Mouse (Mus musculus): ENCODE results near the gene AF366264. TPM values are rescaled to one million over a fixed set of nuclear protein-coding genes. Genes with fewer than 3 reads are reported as not detected.
A peak's percentile ranks its signal among the peaks of the same experiment; 100 is the strongest.
"Not testable (repeated sequence)": the region's sequence is repeated elsewhere in the genome, so short reads cannot be mapped to it uniquely, and the experiment has no call there.

Gene AF366264
- not detected in 2 replicates for polyA plus RNA-seq (2015; fragmentation: Nextera tagmentation; extraction: Ambion mirVana)

DNA sequence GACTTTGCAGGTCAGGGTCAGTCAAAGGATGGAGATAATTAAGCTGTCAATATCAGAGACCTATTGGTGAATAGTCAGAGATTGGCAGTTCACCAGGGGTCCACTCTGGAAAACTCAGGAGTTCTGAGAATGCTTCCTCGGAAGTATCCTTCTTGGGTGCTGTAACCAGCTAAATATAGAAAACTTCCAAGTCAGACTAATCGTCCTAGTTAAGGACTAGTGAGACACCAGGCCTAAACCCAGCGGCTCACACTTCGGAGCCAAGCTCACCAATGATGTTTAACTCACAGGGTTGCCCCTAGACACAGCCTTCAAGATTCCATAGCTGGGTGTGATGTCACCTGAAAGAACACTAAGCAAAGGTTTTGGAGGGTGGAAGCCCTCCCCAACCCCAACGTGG is at the start of gene AF366264:
Gene AF366264 (minus strand): TSS at position 101 of the 400 bp plus-strand sequence.
- H3K4me2 ChIP-seq (replicated peaks) = not testable (repeated sequence)

DNA sequence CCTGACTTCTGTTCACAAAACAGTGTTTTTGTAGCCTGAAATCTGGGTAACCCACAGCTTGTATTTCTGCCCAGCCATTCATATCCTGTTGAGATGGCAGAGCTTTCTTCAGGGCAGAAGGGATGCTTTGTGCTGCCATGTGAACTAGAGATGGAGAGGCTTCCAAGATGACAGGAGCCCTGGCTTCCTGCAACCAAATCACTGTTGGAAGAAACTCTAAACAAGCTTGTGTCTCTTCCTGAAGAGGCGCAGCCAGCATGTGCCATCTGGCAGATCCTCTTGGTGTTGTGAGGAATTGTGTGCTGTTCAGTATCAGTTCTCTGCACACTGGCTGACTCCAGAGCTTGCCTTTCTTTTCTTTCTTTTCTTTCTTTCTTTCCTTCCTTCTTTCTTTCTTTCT is 5.1 kb upstream of the AF366264 start:
- not testable (repeated sequence) for H3K9me3 ChIP-seq; H3K4me2 ChIP-seq (replicated peaks); ATAC-seq (ENCODE audit: low FRiP score, low read depth); H3K27ac ChIP-seq; H3K27me3 ChIP-seq; H3K4me3 ChIP-seq; H3K9ac ChIP-seq; H3K36me3 ChIP-seq; H3K4me1 ChIP-seq
- 87% methylated on average over 1 of the region's 1 CpGs for WGBS

More for the DNA sequence above, at the start of gene AF366264:
- WGBS = 89% methylated on average over 5 of the region's 5 CpGs
- H3K27ac ChIP-seq; H3K4me3 ChIP-seq; H3K36me3 ChIP-seq; ATAC-seq (ENCODE audit: low FRiP score, low read depth); H3K9ac ChIP-seq; H3K27me3 ChIP-seq; H3K9me3 ChIP-seq; H3K4me1 ChIP-seq: not testable (repeated sequence)

DNA sequence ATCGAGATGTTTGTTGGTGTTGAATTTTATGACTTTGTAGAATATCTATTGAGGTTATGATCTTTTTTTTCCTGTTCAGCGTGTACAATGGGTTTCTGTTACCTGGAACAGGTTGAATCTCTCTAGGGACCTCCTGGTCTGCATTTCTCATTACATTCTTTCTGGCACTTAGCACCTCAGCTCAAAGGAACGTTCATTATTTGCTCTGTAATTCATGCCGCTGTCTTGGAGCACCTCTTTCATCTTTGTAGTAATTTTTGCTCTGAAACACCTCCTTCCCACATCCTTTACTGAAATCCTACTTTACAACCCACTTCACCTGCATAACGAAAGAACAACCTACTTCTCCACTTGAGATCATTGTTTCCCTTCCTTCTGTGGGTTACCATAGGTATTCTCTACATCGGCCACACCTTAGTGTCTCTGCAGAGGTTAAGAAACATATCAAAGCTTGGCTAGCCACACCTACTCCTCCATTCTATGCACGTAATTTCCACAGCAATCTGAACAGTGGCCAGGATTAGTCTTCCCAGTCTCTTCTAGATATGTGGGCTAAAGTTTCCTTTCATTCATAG is 9.5 kb downstream of the AF366264 start:
- no peaks in the 10 kb centered on the region for H3K36me3 ChIP-seq
- H3K4me2 ChIP-seq (replicated peaks) = no peak overlapping the region
- 65% methylated on average over 7 of the region's 7 CpGs for WGBS
- H3K4me3 ChIP-seq = no peak overlapping the region
- H3K9me3 ChIP-seq = no peaks in the 10 kb centered on the region
- no peaks in the 10 kb centered on the region for H3K27me3 ChIP-seq
- H3K4me1 ChIP-seq = no peaks in the 10 kb centered on the region
- no peak overlapping the region for H3K27ac ChIP-seq
- ATAC-seq (ENCODE audit: low FRiP score, low read depth) = no peak
- no peak overlapping the region for H3K9ac ChIP-seq

DNA sequence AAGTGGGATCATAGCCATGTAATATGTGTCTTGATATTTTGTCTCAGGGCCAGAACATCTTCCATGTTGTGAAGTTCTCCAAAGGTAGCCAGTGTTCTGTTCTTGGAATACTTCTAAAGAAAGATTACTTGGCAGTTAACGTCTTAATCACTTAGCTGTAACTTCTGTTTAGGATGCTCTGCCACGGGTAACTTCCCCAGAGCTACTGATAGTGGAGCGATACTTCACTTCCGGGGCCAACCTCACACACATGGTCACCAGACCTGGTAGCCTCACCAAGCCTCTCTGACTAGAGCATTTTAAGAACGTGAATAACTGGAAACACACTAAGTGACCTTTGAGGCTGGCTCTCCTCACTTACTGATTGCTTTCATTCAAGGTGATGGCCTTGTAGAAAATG is 38.6 kb downstream of the AF366264 start:
- ATAC-seq (ENCODE audit: low FRiP score, low read depth) = no peak
- Histone ChIP-seq H3K4me3 (no peak overlapping the region), H3K9ac (no peak overlapping the region), H3K4me1 (no peaks in the 10 kb centered on the region), H3K4me2 (replicated peaks) (no peak overlapping the region), H3K36me3 (peaks cover 45% of the 10 kb centered on the region), H3K9me3 (no peaks in the 10 kb centered on the region), H3K27me3 (no peaks in the 10 kb centered on the region), H3K27ac (no peak overlapping the region)
- 87% methylated on average over 5 of the region's 5 CpGs for WGBS

DNA sequence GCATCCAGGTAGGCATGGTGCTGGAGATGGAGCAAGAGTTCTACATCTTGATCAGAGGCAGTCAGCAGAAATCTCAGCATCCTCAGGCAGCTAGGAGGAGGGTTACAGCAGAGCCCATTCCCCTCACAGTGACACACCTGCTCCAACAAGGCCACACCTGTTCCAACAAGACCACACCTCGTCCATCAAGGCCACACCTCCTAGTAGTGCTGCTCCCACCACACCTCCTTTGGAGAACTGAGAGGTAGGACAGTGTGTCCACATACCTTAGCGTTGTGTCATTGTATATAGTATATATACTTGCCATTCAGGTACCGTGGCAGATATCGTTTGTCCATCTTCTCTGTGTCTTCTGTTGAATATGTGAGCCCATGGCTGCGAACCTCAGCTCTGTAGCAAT is 40.5 kb downstream of the AF366264 start:
- no peaks in the 10 kb centered on the region for H3K9me3 ChIP-seq
- 95% methylated on average over 5 of the region's 5 CpGs for WGBS
- peaks cover 58% of the 10 kb centered on the region for H3K36me3 ChIP-seq
- no peak for ATAC-seq (ENCODE audit: low FRiP score, low read depth)
- no peak overlapping the region for H3K4me3 ChIP-seq
- no peaks in the 10 kb centered on the region for H3K4me1 ChIP-seq
- no peaks in the 10 kb centered on the region for H3K27me3 ChIP-seq
- no peak overlapping the region for H3K9ac ChIP-seq
- no peak overlapping the region for H3K4me2 ChIP-seq (replicated peaks)
- no peak overlapping the region for H3K27ac ChIP-seq

DNA sequence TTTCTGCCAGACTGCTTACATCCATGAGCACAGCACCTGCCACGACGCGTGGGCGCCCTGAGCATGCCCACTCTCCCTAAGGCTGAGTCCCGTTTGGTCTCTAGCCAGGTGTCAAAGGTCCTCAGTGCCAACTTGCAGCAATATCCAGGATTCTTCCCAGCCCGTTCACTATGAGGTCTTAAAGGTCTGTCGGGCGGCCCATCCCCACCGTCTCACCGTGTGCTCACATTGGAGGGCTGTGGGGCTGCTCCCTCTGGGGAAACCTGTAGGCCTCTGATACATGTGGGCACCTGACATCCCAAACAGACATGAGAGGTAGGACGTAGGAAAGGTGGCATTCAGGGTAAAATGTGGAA is 44.5 kb downstream of the AF366264 start:
- no peak overlapping the region for H3K27ac ChIP-seq
- H3K4me2 ChIP-seq (replicated peaks) = no peak overlapping the region
- no peaks in the 10 kb centered on the region for H3K9me3 ChIP-seq
- H3K27me3 ChIP-seq = no peaks in the 10 kb centered on the region
- no peak for ATAC-seq (ENCODE audit: low FRiP score, low read depth)
- no peak overlapping the region for H3K4me3 ChIP-seq
- peaks cover 81% of the 10 kb centered on the region for H3K36me3 ChIP-seq
- 87% methylated on average over 11 of the region's 11 CpGs for WGBS
- H3K4me1 ChIP-seq = no peaks in the 10 kb centered on the region
- H3K9ac ChIP-seq = no peak overlapping the region

DNA sequence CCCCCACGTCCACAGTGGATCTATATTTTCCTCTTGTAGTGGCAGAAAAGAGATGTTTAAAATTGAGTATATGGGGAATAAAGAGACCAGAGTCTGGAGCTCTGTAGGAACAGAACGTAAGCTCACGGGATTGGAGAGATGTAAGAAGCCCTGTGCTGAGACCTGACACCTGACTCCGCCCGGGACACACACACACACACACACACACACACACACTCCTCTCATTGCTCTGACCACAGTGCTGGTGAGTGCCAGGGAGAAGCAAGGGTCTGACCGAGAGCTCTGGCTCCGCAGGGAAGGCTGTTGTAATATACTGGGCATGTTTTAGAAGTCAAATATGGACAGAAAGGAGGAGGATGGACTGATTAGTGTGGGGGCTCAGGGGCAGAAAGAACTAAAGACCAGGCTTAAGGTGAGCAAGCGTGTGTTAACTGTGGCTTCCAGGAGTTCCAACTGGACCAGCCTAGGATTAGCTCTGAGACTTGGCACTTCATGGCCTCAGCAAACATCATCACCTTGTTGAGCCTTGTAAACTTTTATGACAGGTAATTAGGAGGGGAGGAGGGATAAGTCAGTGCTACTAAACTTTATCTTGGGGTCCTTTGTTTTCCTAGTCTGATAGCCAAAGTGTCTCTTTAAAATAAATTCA is 45.0 kb downstream of the AF366264 start:
- no peak for ATAC-seq (ENCODE audit: low FRiP score, low read depth)
- 85% methylated on average over 8 of the region's 8 CpGs for WGBS
- H3K9me3 ChIP-seq = no peaks in the 10 kb centered on the region
- H3K4me3 ChIP-seq = no peak overlapping the region
- no peaks in the 10 kb centered on the region for H3K27me3 ChIP-seq
- no peak overlapping the region for H3K4me2 ChIP-seq (replicated peaks)
- no peak overlapping the region for H3K27ac ChIP-seq
- H3K9ac ChIP-seq = no peak overlapping the region
- peaks cover 81% of the 10 kb centered on the region for H3K36me3 ChIP-seq
- no peaks in the 10 kb centered on the region for H3K4me1 ChIP-seq

DNA sequence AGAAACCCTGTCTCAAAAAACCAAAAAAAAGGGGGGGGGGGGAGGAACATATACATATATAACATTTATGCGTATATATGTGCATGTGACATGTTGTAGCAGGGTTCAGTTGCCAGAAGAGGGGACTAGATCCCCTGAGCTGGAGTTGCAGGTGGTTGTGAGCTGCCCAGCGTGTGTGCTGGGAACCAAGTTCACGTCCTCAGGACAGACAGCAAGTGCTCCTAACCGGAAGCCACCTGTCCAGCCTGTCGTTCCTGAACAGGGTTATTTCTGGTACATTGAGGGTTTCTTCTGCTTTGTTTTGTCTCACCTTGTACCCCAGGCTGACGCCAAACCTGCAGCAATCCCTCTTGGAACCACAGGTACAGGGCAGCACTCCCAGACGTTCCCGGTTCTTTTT is 48.6 kb downstream of the AF366264 start:
- no peak overlapping the region for H3K4me3 ChIP-seq
- ATAC-seq (ENCODE audit: low FRiP score, low read depth) = no peak
- H3K9ac ChIP-seq = no peak overlapping the region
- H3K9me3 ChIP-seq = no peaks in the 10 kb centered on the region
- H3K27ac ChIP-seq = no peak overlapping the region
- WGBS = 93% methylated on average over 8 of the region's 8 CpGs
- H3K4me1 ChIP-seq = peaks cover 14% of the 10 kb centered on the region
- peaks cover 56% of the 10 kb centered on the region for H3K36me3 ChIP-seq
- H3K4me2 ChIP-seq (replicated peaks) = no peak overlapping the region
- no peaks in the 10 kb centered on the region for H3K27me3 ChIP-seq

DNA sequence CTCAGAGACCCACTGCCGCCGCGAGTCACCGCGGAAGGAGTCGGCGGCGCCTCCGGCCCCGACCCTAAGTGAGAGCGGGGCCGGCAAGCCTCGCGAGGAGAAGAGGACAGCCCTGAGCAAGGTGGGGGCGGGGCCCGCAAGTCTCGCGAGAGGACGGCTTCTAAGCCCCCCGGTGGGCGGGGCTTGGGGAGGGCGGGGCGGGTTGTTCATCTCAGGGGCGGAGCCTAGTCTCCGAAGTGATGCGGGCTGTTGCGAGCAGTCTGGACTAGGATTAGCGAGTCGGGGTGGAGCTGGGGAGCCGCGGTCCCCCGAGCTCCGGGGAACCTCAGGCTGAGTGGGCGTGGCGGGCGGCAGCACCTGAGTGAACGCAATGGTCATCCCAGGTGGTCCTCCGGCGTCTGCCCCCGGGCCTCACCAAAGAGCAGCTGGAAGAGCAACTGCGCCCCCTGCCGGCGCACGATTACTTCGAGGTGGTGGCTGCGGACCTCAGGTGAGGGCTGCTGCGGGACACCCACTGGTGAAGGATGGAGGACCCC is 52.4 kb downstream of the AF366264 start:
- H3K36me3 ChIP-seq = peaks cover 43% of the 10 kb centered on the region
- peak overlapping the region; percentile 66 for H3K4me3 ChIP-seq
- H3K27me3 ChIP-seq = no peaks in the 10 kb centered on the region
- ATAC-seq (ENCODE audit: low FRiP score, low read depth) = peak; percentile 95
- under 1% methylated on average over 43 of the region's 47 CpGs for WGBS
- H3K9ac ChIP-seq = peak overlapping the region; percentile 90
- H3K4me2 ChIP-seq (replicated peaks) = peak overlapping the region; percentile 81
- peaks cover 19% of the 10 kb centered on the region for H3K4me1 ChIP-seq
- no peaks in the 10 kb centered on the region for H3K9me3 ChIP-seq
- H3K27ac ChIP-seq = peak overlapping the region; percentile 97

DNA sequence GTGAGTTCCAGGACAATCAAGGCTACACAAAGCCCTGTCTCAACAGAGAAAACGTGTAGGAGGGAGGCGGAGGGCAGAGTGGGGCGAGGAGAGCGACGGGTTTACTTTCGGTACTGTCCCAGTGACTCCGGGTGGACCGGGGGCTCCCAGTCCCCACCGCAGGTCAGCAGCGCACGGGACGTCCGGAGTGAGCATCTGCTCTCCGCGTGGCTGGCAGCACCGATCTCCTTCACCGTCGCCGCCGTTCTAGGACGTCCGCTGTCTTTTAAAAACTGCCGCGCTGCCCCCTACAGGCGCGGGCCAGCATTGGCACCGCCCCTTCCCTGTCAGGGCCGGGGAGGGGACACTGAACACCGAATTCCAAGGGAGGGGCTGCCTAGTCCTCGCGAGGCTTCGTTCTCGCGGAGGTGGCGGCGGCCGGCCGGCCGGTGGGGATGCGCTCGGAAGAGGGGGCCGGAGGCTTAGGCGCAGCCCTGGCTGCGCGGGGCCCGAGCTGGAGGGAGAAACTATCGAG is 52.9 kb downstream of the AF366264 start, which contains the start of gene Upf3a:
Gene Upf3a (plus strand): TSS at position 366 of the 514 bp plus-strand sequence.
- H3K36me3 ChIP-seq = peaks cover 45% of the 10 kb centered on the region

More for the DNA sequence above, 52.9 kb downstream of the AF366264 start, which contains the start of gene Upf3a:
- H3K4me3 ChIP-seq = peak within 1 kb of the TSS; percentile 66
- H3K9ac ChIP-seq = peak within 1 kb of the TSS; percentile 90
- no peaks in the 10 kb centered on the region for H3K9me3 ChIP-seq
- peak within 1 kb of the TSS; percentile 81 for H3K4me2 ChIP-seq (replicated peaks)
- H3K27ac ChIP-seq = peak within 1 kb of the TSS; percentile 97
- under 1% methylated on average over 47 of the region's 47 CpGs for WGBS
- no peaks in the 10 kb centered on the region for H3K27me3 ChIP-seq
- peak; percentile 94 for ATAC-seq (ENCODE audit: low FRiP score, low read depth)
- H3K4me1 ChIP-seq = peaks cover 19% of the 10 kb centered on the region

Data from limb, embryonic 13.5 days (tissue).